In genomic region chr11:16751457-16751982, GRCm38 (mm10) we compare ENCODE assay signal across 8 mouse cellular contexts. TPM values are rescaled to one million over a fixed set of nuclear protein-coding genes. Genes with fewer than 3 reads are reported as not detected.
DNase-seq lines count a peak whose midpoint lies in the region; ATAC-seq and TF ChIP-seq lines count a peak whose summit lies in the region.

No protein-coding gene starts in this region.

- DNase-seq in cerebellum, adult 2 months: no peak
- DNase-seq in cerebellum, adult 8-10 months: no peak
- DNase-seq in lung, postnatal 0 days (ENCODE audit: low spot score): peak; percentile 93
- DNase-seq in layer of hippocampus, adult 18-20 months (ENCODE audit: low spot score in 2 of 2): no peak
- DNase-seq in spleen, postnatal 4 days (ENCODE audit: low spot score in 2 of 2): no peak

- H3K4me1 ChIP-seq in cerebellum, adult 2 months (ENCODE audit: control insufficient read depth, insufficient read depth, low read length): no peaks in the 10 kb centered on the region
- H3K4me1 ChIP-seq in ES-Bruce4 (ENCODE audit: control insufficient read depth, insufficient read depth, low read length): no peaks in the 10 kb centered on the region
- peaks cover 2% of the 10 kb centered on the region; the same call in 1 of the 2 replicates for H3K4me1 ChIP-seq in hindbrain, embryonic 16.5 days (ENCODE audit: control insufficient read depth, insufficient read depth, low read depth, low read length)
- no peaks in the 10 kb centered on the region for H3K4me1 ChIP-seq in lung, postnatal 0 days (ENCODE audit: insufficient read depth, low read depth, low read length)

- H3K27ac ChIP-seq in cerebellum, adult 2 months (ENCODE audit: insufficient read depth, low read length): no peak overlapping the region
- H3K27ac ChIP-seq in ES-Bruce4 (ENCODE audit: insufficient read depth, low read length): no peak overlapping the region
- H3K27ac ChIP-seq in hindbrain, embryonic 16.5 days (ENCODE audit: low read depth, low read length): no peak overlapping the region
- H3K27ac ChIP-seq in lung, postnatal 0 days (ENCODE audit: low read length): peak overlapping the region; percentile 74

- peak overlapping the region; percentile 43 for H3K4me3 ChIP-seq in cerebellum, adult 2 months (replicated peaks; ENCODE audit: insufficient read depth, low read depth, low read length)
- H3K4me3 ChIP-seq in ES-Bruce4 (ENCODE audit: low read depth, low read length): peak overlapping the region; percentile 74
- peak overlapping the region; percentile 77 for H3K4me3 ChIP-seq in hindbrain, embryonic 16.5 days (ENCODE audit: low read length)
- peak overlapping the region; percentile 53 for H3K4me3 ChIP-seq in lung, postnatal 0 days (ENCODE audit: low read depth, low read length)

- no peak for TF ChIP-seq POLR2A in cerebellum, adult 2 months (IDR thresholded peaks at IDR 0.05; ENCODE audit: borderline replicate concordance, insufficient read depth, low read length)
- TF ChIP-seq POLR2A in ES-Bruce4 (IDR thresholded peaks at IDR 0.05; ENCODE audit: insufficient read depth, low read length): no peak

- 35% methylated on average over 7 of the region's 7 CpGs for WGBS in cerebellum, adult 2 months
- WGBS in hindbrain, embryonic 16.5 days: 34% methylated on average over 7 of the region's 7 CpGs
- WGBS in lung, postnatal 0 days: 17% methylated on average over 7 of the region's 7 CpGs

- no peaks in the 10 kb centered on the region for H3K27me3 ChIP-seq in cerebellum, adult 2 months (ENCODE audit: control insufficient read depth, insufficient read depth, low read length)
- peaks cover 11% of the 10 kb centered on the region for H3K27me3 ChIP-seq in ES-Bruce4 (ENCODE audit: control insufficient read depth, insufficient read depth, low read length, poor library complexity, severe bottlenecking)
- H3K27me3 ChIP-seq in hindbrain, embryonic 16.5 days (replicated peaks; ENCODE audit: control insufficient read depth, insufficient read depth, low read length): peaks cover 18% of the 10 kb centered on the region; the same call in 1 of the 2 replicates
- no peaks in the 10 kb centered on the region for H3K27me3 ChIP-seq in lung, postnatal 0 days (replicated peaks; ENCODE audit: insufficient read depth, low read length)

- no peak for TF ChIP-seq EP300 in ES-Bruce4 (IDR thresholded peaks at IDR 0.05; ENCODE audit: insufficient read depth, low read depth, low read length)
- peak; percentile 98 for TF ChIP-seq EP300 in lung, postnatal 0 days (IDR thresholded peaks at IDR 0.05)

- no peak for ATAC-seq in hindbrain, embryonic 16.5 days
- peak; percentile 93 for ATAC-seq in lung, postnatal 0 days
- no peak for ATAC-seq in CD4-positive, CD25-positive, alpha-beta regulatory T cell, adult 4 months

- H3K9ac ChIP-seq in ES-Bruce4 (ENCODE audit: low read depth, poor library complexity, severe bottlenecking): 0 out of 2 replicates have a peak overlapping the region, but pooled peaks have one; percentile 65
- H3K9ac ChIP-seq in hindbrain, embryonic 16.5 days (ENCODE audit: low read depth, low read length): peak overlapping the region; percentile 74
- peak overlapping the region; percentile 55; the same call in 1 of the 2 replicates for H3K9ac ChIP-seq in lung, postnatal 0 days (replicated peaks; ENCODE audit: low read depth)

- H3K4me2 ChIP-seq in hindbrain, embryonic 16.5 days (ENCODE audit: low read length): peak overlapping the region; percentile 96
- peak overlapping the region; percentile 86 for H3K4me2 ChIP-seq in lung, postnatal 0 days (replicated peaks; ENCODE audit: low read depth, low read length)

- H3K9me3 ChIP-seq in ES-Bruce4 (replicated peaks; ENCODE audit: control insufficient read depth, insufficient read depth, low read length, poor library complexity, severe bottlenecking): no peaks in the 10 kb centered on the region; the same call in 1 of the 2 replicates
- H3K9me3 ChIP-seq in hindbrain, embryonic 16.5 days (ENCODE audit: control insufficient read depth, low read length): no peaks in the 10 kb centered on the region
- no peaks in the 10 kb centered on the region for H3K9me3 ChIP-seq in lung, postnatal 0 days (ENCODE audit: low read length)

- TF ChIP-seq CTCF in cerebellum, adult 2 months (IDR thresholded peaks at IDR 0.05; ENCODE audit: borderline replicate concordance, insufficient read depth, low read depth, low read length): no peak
- TF ChIP-seq CTCF in ES-Bruce4 (IDR thresholded peaks at IDR 0.05; ENCODE audit: low read depth, low read length): no peak
- TF ChIP-seq CTCF in lung, postnatal 0 days (IDR thresholded peaks at IDR 0.05): no peak; the same call in 1 of the 2 replicates

- no peaks in the 10 kb centered on the region for H3K36me3 ChIP-seq in ES-Bruce4 (ENCODE audit: control insufficient read depth, insufficient read depth, low read length, poor library complexity, severe bottlenecking)
- no peaks in the 10 kb centered on the region for H3K36me3 ChIP-seq in hindbrain, embryonic 16.5 days (ENCODE audit: control insufficient read depth, insufficient read depth, low read length)
- no peaks in the 10 kb centered on the region for H3K36me3 ChIP-seq in lung, postnatal 0 days (ENCODE audit: insufficient read depth, low read length)

RNA-seq across cellular contexts. Expression of gene Egfr, which starts 0.5 kb away (rescaled TPM):
- polyA plus RNA-seq in cerebellum, adult 2 months (2012; rRNA removed): 3.9 and 4.8 TPM in 2 replicates
- polyA plus RNA-seq in ES-Bruce4 (2011; ENCODE audit: insufficient read depth, insufficient read length, low read depth, missing spikeins): 13.1 and 18.8 TPM in 2 replicates
- polyA plus RNA-seq in hindbrain, embryonic 16.5 days (2015; fragmentation: Nextera tagmentation; extraction: Ambion mirVana): 6.2 and 8.4 TPM in 2 replicates
- polyA plus RNA-seq in lung, postnatal 0 days (2015; fragmentation: Nextera tagmentation; extraction: Ambion mirVana): 9.3 and 14.5 TPM in 2 replicates
- polyA plus RNA-seq in CD4-positive, CD25-positive, alpha-beta regulatory T cell, adult 4 months (2017; shearing (Covaris generic)): 1 to 10 TPM in 1 of 2 experiments, under 1 TPM in 1; 0.19 to 1.3 TPM
- 10 to 100 TPM; 13.0 to 13.2 TPM for total RNA-seq in layer of hippocampus, adult 18-20 months (2021)
